Mouse (Mus musculus) left cerebral cortex, postnatal 36 days (tissue): ENCODE results near the gene Uap1. TPM values are rescaled to one million over a fixed set of nuclear protein-coding genes. Genes with fewer than 3 reads are reported as not detected.

Experiments
- DNase-seq, 2 experiments: peaks; one replicate each; pipeline ENCODE4 v3.0.0; 2021 to 2022; ENCODE audit warnings: low spot score in 2 of 2, mixed read lengths in 1 of 2
- intact Hi-C: fragments of 180-260 bp; cut with DNase I; formaldehyde crosslinking; loops from one replicate; pipeline ENCODE4 v1.15.1; 2025
- total RNA-seq, 2 experiments: library from RNA; stranded (reverse); gene quantifications; 2 replicates each; pipeline ENCODE4 v1.2.3; 2021

Uap1 gene
- total RNA-seq, 2 experiments from 2014 or later = 62.7 to 63.2 TPM

- no peak for DNase-seq
- intact Hi-C loops = no loop called here
These were observed 555 bp downstream of the Uap1 start for GRCm38 (mm10) chr1:170173991-170174813.

DNA sequence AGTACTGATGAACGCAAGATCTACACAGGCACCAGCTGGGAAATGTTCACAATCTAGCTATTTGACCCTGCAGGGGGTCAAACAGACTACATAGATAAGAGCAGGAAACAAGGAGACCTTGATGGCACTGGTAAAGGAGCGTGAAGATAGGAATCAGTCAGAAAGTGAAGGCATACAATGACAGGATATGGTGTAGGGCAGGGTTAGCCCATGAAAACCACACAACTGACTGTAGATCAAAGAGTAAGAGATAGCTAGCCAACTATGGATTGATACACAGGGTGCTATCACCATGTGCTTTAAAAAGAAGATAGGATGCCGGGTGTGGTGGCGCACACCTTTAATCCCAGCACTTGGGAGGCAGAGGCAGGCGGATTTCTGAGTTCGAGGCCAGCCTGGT is 7.0 kb downstream of the Uap1 start:
- intact Hi-C loops = no loop called here
- DNase-seq = no peak

DNA sequence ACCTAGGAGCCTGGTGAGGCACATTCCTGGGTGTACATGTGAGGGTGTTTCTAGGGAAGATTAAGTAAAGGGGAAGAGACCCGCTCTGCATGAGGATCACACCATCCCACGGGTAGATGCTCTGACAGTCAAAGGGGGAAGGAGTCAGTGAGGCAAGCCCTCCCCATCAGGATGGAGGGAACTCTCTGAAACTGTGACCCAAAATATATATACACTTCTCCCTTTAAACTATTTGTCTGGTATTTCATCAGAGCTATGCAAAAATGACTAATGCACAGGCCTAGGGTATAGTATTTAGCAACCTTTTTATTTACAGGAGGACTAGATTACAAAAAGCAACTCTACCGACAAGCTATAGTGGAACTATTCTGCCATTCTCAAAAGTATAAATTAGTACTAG is 9.8 kb downstream of the Uap1 start:
- no peak for DNase-seq
- intact Hi-C loops = no loop called here

DNA sequence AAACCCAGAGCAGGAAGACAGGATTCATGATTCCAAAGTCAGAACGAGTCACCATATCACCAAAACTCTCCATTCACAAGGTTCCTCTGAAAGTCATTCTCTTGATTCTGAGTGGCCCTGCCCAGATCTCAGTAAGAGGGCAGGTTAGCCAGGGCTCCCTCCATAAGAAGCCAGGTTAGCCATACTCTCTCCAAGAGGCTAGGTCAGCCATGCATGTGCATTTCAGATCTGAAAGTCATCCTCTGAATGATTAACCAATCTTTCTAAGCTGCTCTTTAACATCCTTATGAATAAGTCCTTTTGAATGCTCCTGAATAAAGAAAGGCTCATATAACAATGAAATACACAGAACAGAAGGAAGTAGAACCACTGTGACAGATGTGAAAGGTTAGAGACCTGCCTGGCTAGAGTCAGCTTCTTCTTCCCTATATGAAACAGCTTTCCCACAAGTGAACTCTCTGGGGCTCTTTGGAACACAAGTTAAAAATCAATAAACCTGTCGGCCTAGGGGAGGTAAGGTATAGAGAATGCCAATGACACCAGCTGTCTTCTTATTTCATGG is 10.6 kb downstream of the Uap1 start:
- DNase-seq = no peak
- intact Hi-C loops = no loop called here

GRCm38 (mm10) chr1:170163398-170163943 is 11.3 kb downstream of the Uap1 start:
- DNase-seq = no peak
- intact Hi-C loops = no loop called here

GRCm38 (mm10) chr1:170161852-170162251 is 12.9 kb downstream of the Uap1 start:
- intact Hi-C loops = no loop called here
- DNase-seq = no peak

DNA sequence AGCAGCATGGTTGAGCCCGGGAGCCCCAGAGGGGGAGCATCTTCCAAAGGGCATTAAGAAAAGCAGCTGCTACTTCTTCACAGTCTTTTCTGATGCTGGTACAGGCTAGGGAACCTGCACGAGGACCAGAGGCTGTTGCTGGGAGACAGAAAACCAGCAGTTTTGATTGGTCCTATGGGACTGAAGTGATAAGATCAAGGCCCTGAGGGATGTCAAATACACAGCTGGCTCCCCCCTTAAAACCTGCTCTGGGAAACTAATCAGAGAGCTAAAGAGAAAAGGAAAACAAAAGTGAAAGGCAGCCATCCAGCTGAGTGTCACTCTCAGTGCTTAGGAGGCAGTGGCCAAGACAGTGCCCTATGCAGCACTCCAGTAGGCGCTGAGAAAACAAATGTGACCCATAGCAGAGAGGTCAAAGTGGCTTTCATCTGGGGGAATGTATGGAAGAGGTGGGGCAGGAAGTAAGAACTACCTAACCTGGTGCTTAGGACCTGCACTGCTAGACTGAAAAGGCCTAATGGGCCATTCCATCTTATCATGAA is 14.3 kb downstream of the Uap1 start:
- DNase-seq = no peak
- intact Hi-C loops = no loop called here

GRCm38 (mm10) chr1:170159707-170160106 is 15.1 kb downstream of the Uap1 start:
- intact Hi-C loops = no loop called here
- no peak for DNase-seq

GRCm38 (mm10) chr1:170155761-170156160 is 19.0 kb downstream of the Uap1 start:
- intact Hi-C loops = no loop called here
- DNase-seq = no peak

DNA sequence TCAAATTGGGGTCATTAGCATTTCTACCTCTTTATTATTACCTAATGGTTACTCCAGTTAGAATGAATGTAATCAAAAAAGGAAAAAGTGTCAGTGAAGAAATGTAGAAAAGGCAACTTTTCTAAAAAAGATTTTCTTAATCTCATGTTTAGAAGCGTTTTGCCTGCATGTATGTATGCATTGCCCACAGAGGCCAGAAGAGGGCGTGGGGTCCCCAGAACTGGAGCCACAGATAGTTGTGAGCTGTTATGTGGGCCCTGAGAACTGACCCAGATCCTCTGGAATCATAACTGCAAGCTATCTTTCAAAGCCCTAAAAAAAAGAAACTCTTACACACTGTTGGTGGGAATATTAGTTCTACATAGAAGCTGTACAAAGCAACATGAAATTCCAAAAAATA is 19.5 kb downstream of the Uap1 start:
- no peak for DNase-seq
- intact Hi-C loops = no loop called here

- intact Hi-C loops = no loop called here
- no peak for DNase-seq
These were observed 20.8 kb downstream of the Uap1 start for GRCm38 (mm10) chr1:170153986-170154385.

DNA sequence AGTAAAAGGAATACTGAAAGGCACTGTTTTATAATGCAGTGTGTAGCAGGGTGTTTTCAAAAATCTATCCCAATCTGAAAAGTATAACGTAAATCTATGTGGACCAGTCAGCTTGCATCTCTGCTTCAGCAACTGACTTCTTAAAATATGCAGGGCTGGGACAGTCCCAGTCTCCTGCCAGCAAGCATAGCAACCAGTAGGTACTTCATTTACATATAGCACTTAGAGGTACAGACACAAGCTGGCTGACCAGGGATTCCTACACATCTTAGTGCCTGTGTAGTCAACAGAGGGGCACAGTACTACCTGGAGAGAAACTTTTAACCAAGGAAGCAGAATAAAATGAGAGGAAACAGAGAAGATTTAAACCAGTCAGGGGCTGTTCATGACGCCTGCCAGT is 22.2 kb downstream of the Uap1 start:
- DNase-seq = no peak
- intact Hi-C loops = no loop called here

- no peak for DNase-seq
- intact Hi-C loops = no loop called here
These were observed 23.9 kb downstream of the Uap1 start for GRCm38 (mm10) chr1:170150870-170151269.

GRCm38 (mm10) chr1:170149756-170150155 is 25.0 kb downstream of the Uap1 start:
- DNase-seq = no peak
- intact Hi-C loops = no loop called here

- no peak for DNase-seq
- intact Hi-C loops = no loop called here
These were observed 26.2 kb downstream of the Uap1 start for GRCm38 (mm10) chr1:170148536-170148935.

DNA sequence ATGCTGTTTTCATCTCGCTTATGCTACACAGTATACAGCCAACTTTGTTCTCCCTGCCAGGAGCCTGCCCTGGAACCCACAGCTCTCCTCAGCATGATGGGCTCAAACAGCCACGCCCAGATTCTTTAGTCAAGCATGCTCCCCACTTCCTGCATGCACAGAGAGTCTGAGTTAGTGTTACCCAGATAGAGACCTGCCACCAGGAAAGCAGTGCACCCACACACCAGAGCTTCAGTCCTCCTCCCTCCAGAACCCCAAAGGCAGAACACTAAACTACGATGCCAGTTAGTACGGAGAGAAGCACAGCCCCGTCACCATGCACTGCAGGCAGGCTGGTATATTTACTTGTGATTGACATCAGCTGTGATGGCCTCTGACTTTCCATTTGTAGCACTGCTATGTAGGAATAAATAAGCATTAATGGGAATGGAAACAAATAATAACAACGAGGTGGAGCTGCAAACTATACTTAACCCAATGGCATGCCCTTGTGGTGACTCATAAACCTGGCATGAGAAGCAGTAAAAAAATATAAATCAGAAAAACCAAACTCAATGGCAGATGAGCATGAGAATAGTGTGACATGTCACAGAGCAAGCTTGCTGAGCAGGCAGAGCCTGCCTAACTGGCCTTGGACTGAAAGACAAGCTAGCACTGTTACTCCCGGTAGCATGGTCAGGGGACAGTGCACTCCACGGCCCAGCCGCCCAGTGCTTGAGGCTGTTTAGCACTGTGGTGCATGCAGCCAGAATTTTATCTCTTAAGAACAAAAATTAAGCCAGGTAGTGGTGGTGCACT is 26.9 kb downstream of the Uap1 start:
- DNase-seq = no peak
- intact Hi-C loops = no loop called here

- intact Hi-C loops = no loop called here
- no peak for DNase-seq
These were observed 29.2 kb downstream of the Uap1 start for GRCm38 (mm10) chr1:170145606-170146005.

- no peak for DNase-seq
- intact Hi-C loops = no loop called here
These were observed 32.4 kb downstream of the Uap1 start for GRCm38 (mm10) chr1:170142256-170142871.

- DNase-seq = no peak
- intact Hi-C loops = no loop called here
These were observed 33.1 kb downstream of the Uap1 start for GRCm38 (mm10) chr1:170141626-170142025.
